ENCODE assay signal across 9 mouse cellular contexts in genomic region chr7:84424670-84425385, GRCm38 (mm10). TPM values are rescaled to one million over a fixed set of nuclear protein-coding genes. Genes with fewer than 3 reads are reported as not detected.
A peak's percentile ranks its signal among the peaks of the same experiment; 100 is the strongest.
DNase-seq lines count a peak whose midpoint lies in the region; TF ChIP-seq lines count a peak whose summit lies in the region.
"Had no signal": no experiment of that assay in that cellular context is flagged by ENCODE, and none has a peak within 500 bp of the region (broad histone marks: within the 10 kb centered on the region; RNA-seq: fewer than 3 reads in every experiment).

No protein-coding gene starts in this region.

- peak in 1 of 2 experiments; percentile 42 for DNase-seq in left cerebral cortex, adult 2 months (ENCODE audit: extremely low spot score in 1 of 2, low spot score in 2 of 2)
- DNase-seq in left cerebral cortex, adult 11 months (ENCODE audit: low spot score): no peak
- peak; percentile 55 for DNase-seq in adrenal gland, postnatal 14 days
- DNase-seq in kidney, adult 2 months: peak; percentile 71
- peak; percentile 63 for DNase-seq in retina, embryonic 14.5 days (ENCODE audit: low spot score)
- DNase-seq in cerebellum, postnatal 36 days: no peak
- DNase-seq in heart, embryonic 10.5 days (ENCODE audit: low spot score): no peak

- H3K4me1 ChIP-seq in ES-Bruce4 (ENCODE audit: control insufficient read depth, insufficient read depth, low read length): no peaks in the 10 kb centered on the region
- peaks cover 3% of the 10 kb centered on the region; the same call in 1 of the 2 replicates for H3K4me1 ChIP-seq in kidney, adult 2 months (ENCODE audit: control insufficient read depth, insufficient read depth, low read length)
- no peaks in the 10 kb centered on the region for H3K4me1 ChIP-seq in heart, embryonic 10.5 days
- H3K4me1 ChIP-seq: embryonic facial prominence, embryonic 12.5 days had no signal

- TF ChIP-seq EP300 in ES-Bruce4 (IDR thresholded peaks at IDR 0.05; ENCODE audit: insufficient read depth, low read depth, low read length): no peak

- H3K4me3 ChIP-seq in left cerebral cortex, adult 2 months: no peak overlapping the region
- H3K4me3 ChIP-seq in ES-Bruce4 (ENCODE audit: low read depth, low read length): no peak overlapping the region
- no peak overlapping the region for H3K4me3 ChIP-seq in kidney, adult 2 months (ENCODE audit: insufficient read depth, low read depth, low read length)
- H3K4me3 ChIP-seq in heart, embryonic 10.5 days: no peak overlapping the region
- H3K4me3 ChIP-seq: embryonic facial prominence, embryonic 12.5 days had no signal

- H3K27me3 ChIP-seq in ES-Bruce4 (ENCODE audit: control insufficient read depth, insufficient read depth, low read length, poor library complexity, severe bottlenecking): no peaks in the 10 kb centered on the region
- no peaks in the 10 kb centered on the region for H3K27me3 ChIP-seq in kidney, adult 2 months (replicated peaks; ENCODE audit: control insufficient read depth, insufficient read depth, low read length)
- H3K27me3 ChIP-seq in heart, embryonic 10.5 days (ENCODE audit: insufficient read depth, poor library complexity, severe bottlenecking): no peaks in the 10 kb centered on the region
- H3K27me3 ChIP-seq: embryonic facial prominence, embryonic 12.5 days had no signal

- H3K36me3 ChIP-seq in ES-Bruce4 (ENCODE audit: control insufficient read depth, insufficient read depth, low read length, poor library complexity, severe bottlenecking): no peaks in the 10 kb centered on the region
- H3K36me3 ChIP-seq in kidney, adult 2 months (ENCODE audit: control insufficient read depth, insufficient read depth, low read length): no peaks in the 10 kb centered on the region
- H3K36me3 ChIP-seq in heart, embryonic 10.5 days: no peaks in the 10 kb centered on the region
- H3K36me3 ChIP-seq: embryonic facial prominence, embryonic 12.5 days had no signal

- TF ChIP-seq CTCF in left cerebral cortex, adult 2 months (IDR thresholded peaks at IDR 0.05): peak; percentile 56
- TF ChIP-seq CTCF in ES-Bruce4 (IDR thresholded peaks at IDR 0.05; ENCODE audit: low read depth, low read length): peak; percentile 58
- TF ChIP-seq CTCF in kidney, adult 2 months (conservative IDR thresholded peaks at IDR 0.05; ENCODE audit: insufficient read depth, insufficient read length, low read depth, low read length): peak; percentile 71

- no peak for TF ChIP-seq POLR2A in ES-Bruce4 (IDR thresholded peaks at IDR 0.05; ENCODE audit: insufficient read depth, low read length)
- no peak for TF ChIP-seq POLR2A in kidney, adult 2 months (IDR thresholded peaks at IDR 0.05; ENCODE audit: low read depth, low read length)

- 59% methylated on average over 7 of the region's 7 CpGs for WGBS in kidney, adult 2 months
- 74% methylated on average over 7 of the region's 7 CpGs for WGBS in heart, embryonic 10.5 days

- no peak overlapping the region for H3K27ac ChIP-seq in left cerebral cortex, adult 2 months
- no peak overlapping the region for H3K27ac ChIP-seq in ES-Bruce4 (ENCODE audit: insufficient read depth, low read length)
- H3K27ac ChIP-seq in kidney, adult 2 months (ENCODE audit: insufficient read depth, low read depth, low read length): peak overlapping the region; percentile 59
- H3K27ac ChIP-seq in heart, embryonic 10.5 days: no peak overlapping the region
- H3K27ac ChIP-seq: embryonic facial prominence, embryonic 12.5 days had no signal

- no peaks in the 10 kb centered on the region for H3K9me3 ChIP-seq in ES-Bruce4 (replicated peaks; ENCODE audit: control insufficient read depth, insufficient read depth, low read length, poor library complexity, severe bottlenecking)
- H3K9me3 ChIP-seq in heart, embryonic 10.5 days: no peaks in the 10 kb centered on the region
- H3K9me3 ChIP-seq: embryonic facial prominence, embryonic 12.5 days had no signal

- no peak overlapping the region for H3K9ac ChIP-seq in ES-Bruce4 (ENCODE audit: low read depth, poor library complexity, severe bottlenecking)
- H3K9ac ChIP-seq: embryonic facial prominence, embryonic 12.5 days had no signal

- intact Hi-C loops in left cerebral cortex, adult 2 months (cut with DNase I): no loop called here

RNA-seq across cellular contexts. Expression of gene Arnt2, which starts 14.9 kb away (rescaled TPM):
- total RNA-seq in left cerebral cortex, adult 2 months (2021): 100 to 1,000 TPM; 253 to 266 TPM
- 1.5 and 3.3 TPM in 2 replicates for polyA plus RNA-seq in ES-Bruce4 (2011; ENCODE audit: insufficient read depth, insufficient read length, low read depth, missing spikeins)
- total RNA-seq in adrenal gland, postnatal 14 days (2021): 30.9 and 37.2 TPM in 2 replicates
- polyA plus RNA-seq in kidney, adult 2 months (2012; rRNA removed): 15.3 and 16.4 TPM in 2 replicates
- 2.7 and 4.7 TPM in 2 replicates for polyA plus RNA-seq in heart, embryonic 10.5 days (2016; fragmentation: Nextera tagmentation; extraction: Ambion mirVana)

Comparison
In these comparisons a context has a peak if more than half of its experiments do, and no peak if none do; other contexts are left out.
1. DNase-seq: peak in adrenal gland, postnatal 14 days (single experiment), kidney, adult 2 months (single experiment) and retina, embryonic 14.5 days (single experiment); none in left cerebral cortex, adult 11 months (single experiment), cerebellum, postnatal 36 days (0 of 2) and heart, embryonic 10.5 days (single experiment).
2. Peak in every context shown above with its lines, with median percentiles within 50 percentile points of each other: CTCF ChIP-seq.